Comparison of ENCODE assay signal across 8 mouse cellular contexts in genomic region chr11:69581147-69581688, GRCm38 (mm10). TPM values are rescaled to one million over a fixed set of nuclear protein-coding genes. Genes with fewer than 3 reads are reported as not detected.
A peak's percentile ranks its signal among the peaks of the same experiment; 100 is the strongest.
DNase-seq lines count a peak whose midpoint lies in the region; ATAC-seq lines count a peak whose summit lies in the region.

No protein-coding gene starts in this region.

- no peaks in the 10 kb centered on the region for H3K9me3 ChIP-seq in hindbrain, embryonic 10.5 days

- peak; percentile 95 for DNase-seq in NIH3T3 (ENCODE audit: low read depth)
- DNase-seq in cerebellum, adult 9-10 months: peak; percentile 93
- DNase-seq in hindbrain, embryonic 10.5 days (ENCODE audit: low spot score): peak; percentile 93
- DNase-seq in layer of hippocampus, postnatal 14 days (ENCODE audit: low spot score in 2 of 2): peak; percentile 89 to 93
- DNase-seq in lung, postnatal 14 days: peak; percentile 88
- peak; percentile 84 for DNase-seq in retina, adult 2 months (ENCODE audit: low read depth, low spot score)
- peak; percentile 86 to 91 for DNase-seq in thymus, postnatal 36 days

- H3K4me3 ChIP-seq in hindbrain, embryonic 10.5 days: peak overlapping the region; percentile 92

- WGBS in hindbrain, embryonic 10.5 days: under 1% methylated on average over 36 of the region's 36 CpGs

- H3K36me3 ChIP-seq in hindbrain, embryonic 10.5 days: peaks cover 40% of the 10 kb centered on the region

- no peaks in the 10 kb centered on the region for H3K27me3 ChIP-seq in hindbrain, embryonic 10.5 days (ENCODE audit: insufficient read depth, poor library complexity, severe bottlenecking)

- H3K4me1 ChIP-seq in hindbrain, embryonic 10.5 days (replicated peaks): peaks cover 48% of the 10 kb centered on the region

- H3K27ac ChIP-seq in hindbrain, embryonic 10.5 days: peak overlapping the region; percentile 95

- peak; percentile 81 for ATAC-seq in frontal cortex, adult (ENCODE audit: low TSS enrichment)

RNA-seq across cellular contexts. Expression of gene Trp53, which starts 1.1 kb away (rescaled TPM):
- polyA plus RNA-seq in hindbrain, embryonic 10.5 days (2016; fragmentation: Nextera tagmentation; extraction: Ambion mirVana): 166 and 173 TPM in 2 replicates
- total RNA-seq in layer of hippocampus, postnatal 14 days (2021): 10 to 100 TPM; 27.3 to 29.6 TPM

RNA-seq across cellular contexts. Expression of gene Wrap53, which starts 1.2 kb away (rescaled TPM):
- 40.6 and 41.4 TPM in 2 replicates for polyA plus RNA-seq in hindbrain, embryonic 10.5 days (2016; fragmentation: Nextera tagmentation; extraction: Ambion mirVana)
- 1 to 10 TPM; 8.6 to 9.5 TPM for total RNA-seq in layer of hippocampus, postnatal 14 days (2021)

RNA-seq across cellular contexts. Expression of gene Efnb3, which starts 21.2 kb away (rescaled TPM):
- polyA plus RNA-seq in hindbrain, embryonic 10.5 days (2016; fragmentation: Nextera tagmentation; extraction: Ambion mirVana): 61.9 and 67.2 TPM in 2 replicates
- total RNA-seq in layer of hippocampus, postnatal 14 days (2021): 100 to 1,000 TPM; 144 to 156 TPM

RNA-seq across cellular contexts. Expression of gene Atp1b2, which starts 24.5 kb away (rescaled TPM):
- polyA plus RNA-seq in hindbrain, embryonic 10.5 days (2016; fragmentation: Nextera tagmentation; extraction: Ambion mirVana): 7.5 and 7.8 TPM in 2 replicates
- total RNA-seq in layer of hippocampus, postnatal 14 days (2021): 100 to 1,000 TPM; 513 to 551 TPM

RNA-seq across cellular contexts. Expression of gene Dnah2, which starts 32.3 kb away (rescaled TPM):
- polyA plus RNA-seq in hindbrain, embryonic 10.5 days (2016; fragmentation: Nextera tagmentation; extraction: Ambion mirVana): 2.0 and 2.6 TPM in 2 replicates
- total RNA-seq in layer of hippocampus, postnatal 14 days (2021): 1 to 10 TPM; 5.8 to 6.3 TPM

Comparison
In these comparisons a context has a peak if more than half of its experiments do, and no peak if none do; other contexts are left out.
1. Peak in every context shown above with its lines: DNase-seq, ATAC-seq, H3K4me3 ChIP-seq and H3K27ac ChIP-seq.